Mouse (Mus musculus): ENCODE results near the gene Ndufb5. TPM values are rescaled to one million over a fixed set of nuclear protein-coding genes. Genes with fewer than 3 reads are reported as not detected.
"Not testable (repeated sequence)": the region's sequence is repeated elsewhere in the genome, so short reads cannot be mapped to it uniquely, and the experiment has no call there.

The Ndufb5 gene
- polyA plus RNA-seq (2012), result 12.1 and 95.3 TPM in 2 replicates

- TF ChIP-seq GATA1 (IDR thresholded peaks at IDR 0.05; ENCODE audit: low read length), result no peak
These were observed at the start of gene Ndufb5 for GRCm38 (mm10) chr3:32736244-32737171. Ndufb5 (plus strand) TSS chr3:32736990.

- TF ChIP-seq GATA1 (IDR thresholded peaks at IDR 0.05; ENCODE audit: low read length), result no peak
These were observed 49.6 kb upstream of the Ndufb5 start for GRCm38 (mm10) chr3:32687156-32687555.

- TF ChIP-seq GATA1 (IDR thresholded peaks at IDR 0.05; ENCODE audit: low read length), result peak; percentile 95
These were observed 47.2 kb upstream of the Ndufb5 start for GRCm38 (mm10) chr3:32689567-32689999.

- TF ChIP-seq GATA1 (IDR thresholded peaks at IDR 0.05; ENCODE audit: low read length), result no peak
These were observed 46.8 kb upstream of the Ndufb5 start for GRCm38 (mm10) chr3:32690008-32690407.

GRCm38 (mm10) chr3:32690901-32691300 lies 45.9 kb upstream of the Ndufb5 start:
- TF ChIP-seq GATA1 (IDR thresholded peaks at IDR 0.05; ENCODE audit: low read length), result no peak

GRCm38 (mm10) chr3:32691841-32692240 lies 44.9 kb upstream of the Ndufb5 start:
- no peak for TF ChIP-seq GATA1 (IDR thresholded peaks at IDR 0.05; ENCODE audit: low read length)

GRCm38 (mm10) chr3:32694211-32694610 lies 42.6 kb upstream of the Ndufb5 start:
- no peak for TF ChIP-seq GATA1 (IDR thresholded peaks at IDR 0.05; ENCODE audit: low read length)

GRCm38 (mm10) chr3:32694737-32695582 lies 41.8 kb upstream of the Ndufb5 start:
- TF ChIP-seq GATA1 (IDR thresholded peaks at IDR 0.05; ENCODE audit: low read length), result no peak

GRCm38 (mm10) chr3:32695583-32695980 lies 41.2 kb upstream of the Ndufb5 start:
- no peak for TF ChIP-seq GATA1 (IDR thresholded peaks at IDR 0.05; ENCODE audit: low read length)

GRCm38 (mm10) chr3:32698228-32698863 lies 38.4 kb upstream of the Ndufb5 start:
- TF ChIP-seq GATA1 (IDR thresholded peaks at IDR 0.05; ENCODE audit: low read length), result no peak

GRCm38 (mm10) chr3:32705647-32706348 lies 31.0 kb upstream of the Ndufb5 start, which contains the start of gene Actl6a:
Actl6a (plus strand) TSS chr3:32706298.
- TF ChIP-seq GATA1 (IDR thresholded peaks at IDR 0.05; ENCODE audit: low read length), result not testable (repeated sequence)

- no peak for TF ChIP-seq GATA1 (IDR thresholded peaks at IDR 0.05; ENCODE audit: low read length)
These were observed 28.8 kb upstream of the Ndufb5 start for GRCm38 (mm10) chr3:32708052-32708367.

- TF ChIP-seq GATA1 (IDR thresholded peaks at IDR 0.05; ENCODE audit: low read length), result no peak
These were observed 28.2 kb upstream of the Ndufb5 start for GRCm38 (mm10) chr3:32708368-32709231.

- TF ChIP-seq GATA1 (IDR thresholded peaks at IDR 0.05; ENCODE audit: low read length), result no peak
These were observed 27.4 kb upstream of the Ndufb5 start for GRCm38 (mm10) chr3:32709388-32709787.
